Mouse (Mus musculus) natural killer cell, adult 2 months (primary cell): ENCODE results near the gene Cd3eap.

ENCODE experiments used
- DNase-seq, 2 experiments: peaks; one replicate each; pipeline ENCODE4 v3.0.0; 2022; ENCODE audit warnings: low spot score in 2 of 2

Cd3eap gene

GRCm38 (mm10) chr7:19332709-19333352 is 26.5 kb downstream of the Cd3eap start:
- peak; percentile 87 to 89 for DNase-seq

- no peak for DNase-seq
Observed at GRCm38 (mm10) chr7:19331910-19332309, 27.4 kb downstream of the Cd3eap start.

- DNase-seq = peak in 1 of 2 experiments; percentile 38
Observed at GRCm38 (mm10) chr7:19328425-19328824, 30.9 kb downstream of the Cd3eap start.

- no peak for DNase-seq
Observed at GRCm38 (mm10) chr7:19327782-19328181, 31.5 kb downstream of the Cd3eap start.

GRCm38 (mm10) chr7:19327128-19327527 is 32.2 kb downstream of the Cd3eap start:
- DNase-seq = peak in 1 of 2 experiments; percentile 24

- DNase-seq = peak; percentile 75 to 76
Observed at GRCm38 (mm10) chr7:19326359-19326758, 32.9 kb downstream of the Cd3eap start.

- peak; percentile 69 to 73 for DNase-seq
Observed at GRCm38 (mm10) chr7:19325262-19326199, 33.8 kb downstream of the Cd3eap start.

- DNase-seq = no peak
Observed at GRCm38 (mm10) chr7:19324221-19324620, 35.1 kb downstream of the Cd3eap start.

- DNase-seq = no peak
Observed at GRCm38 (mm10) chr7:19322489-19322888, 36.8 kb downstream of the Cd3eap start.

GRCm38 (mm10) chr7:19321464-19321863 is 37.8 kb downstream of the Cd3eap start:
- DNase-seq = peak; percentile 91

GRCm38 (mm10) chr7:19320637-19321036 is 38.6 kb downstream of the Cd3eap start:
- peak; percentile 21 to 42 for DNase-seq

GRCm38 (mm10) chr7:19319906-19320305 is 39.4 kb downstream of the Cd3eap start:
- peak; percentile 96 for DNase-seq

- DNase-seq = no peak
Observed at GRCm38 (mm10) chr7:19319458-19319857, 39.8 kb downstream of the Cd3eap start.

GRCm38 (mm10) chr7:19318676-19319075 is 40.6 kb downstream of the Cd3eap start:
- peak in 1 of 2 experiments; percentile 44 for DNase-seq

- no peak for DNase-seq
Observed at GRCm38 (mm10) chr7:19318201-19318600, 41.1 kb downstream of the Cd3eap start.

GRCm38 (mm10) chr7:19316451-19317161 is 42.7 kb downstream of the Cd3eap start:
- DNase-seq = peak; percentile 56 to 59

GRCm38 (mm10) chr7:19314033-19314432 is 45.2 kb downstream of the Cd3eap start:
- no peak for DNase-seq

GRCm38 (mm10) chr7:19311991-19312390 is 47.3 kb downstream of the Cd3eap start:
- no peak for DNase-seq

- DNase-seq = peak; percentile 95 to 96
Observed at GRCm38 (mm10) chr7:19309884-19310641, 49.2 kb downstream of the Cd3eap start, which contains the start of gene Fosb. Fosb (minus strand) TSS chr7:19310051.

GRCm38 (mm10) chr7:19309278-19309883 is 49.9 kb downstream of the Cd3eap start:
- no peak for DNase-seq
